Mouse (Mus musculus) myocyte (in vitro differentiated cells): ENCODE results near the gene Tcf7l1.

Experiments used
- CEBPB ChIP-seq: IDR thresholded peaks from 2 replicates; pipeline ENCODE4 v1.6.1; 2011; ENCODE audit warnings: mild to moderate bottlenecking, moderate library complexity; ENCODE audit not compliant: poor library complexity, insufficient read depth, severe bottlenecking
- E2F4 ChIP-seq: IDR thresholded peaks from one replicate; pipeline ENCODE4 v1.6.1; 2011; ENCODE audit warnings: mild to moderate bottlenecking, control low read depth, moderate library complexity; ENCODE audit not compliant: insufficient read depth
- MAX ChIP-seq: IDR thresholded peaks from one replicate; pipeline ENCODE4 v1.6.1; 2011; ENCODE audit warnings: low read depth, mild to moderate bottlenecking, control low read depth
- MYOD1 ChIP-seq, 3 experiments: IDR thresholded peaks; one replicate each; pipeline ENCODE4 v1.6.1; 2011; ENCODE audit warnings: control low read depth in 2 of 3, low read depth in 2 of 3, mild to moderate bottlenecking in 2 of 3, moderate library complexity in 1 of 3; ENCODE audit not compliant: insufficient read length in 2 of 3, control insufficient read depth in 1 of 3
- MYOG ChIP-seq, 3 experiments: IDR thresholded peaks; one replicate each; pipeline ENCODE4 v1.6.1; 2011; ENCODE audit warnings: control low read depth in 2 of 3, low read depth in 2 of 3, mild to moderate bottlenecking in 2 of 3; ENCODE audit not compliant: insufficient read length in 2 of 3, control insufficient read depth in 1 of 3, insufficient read depth in 1 of 3
- POLR2A ChIP-seq: IDR thresholded peaks from one replicate; pipeline ENCODE4 v1.6.1; 2011; ENCODE audit warnings: low read depth, mild to moderate bottlenecking, control low read depth, moderate library complexity; ENCODE audit not compliant: insufficient read length
- POLR2AphosphoS2 ChIP-seq: IDR thresholded peaks from one replicate; pipeline ENCODE4 v1.6.1; 2011; ENCODE audit warnings: low read depth, control low read depth; ENCODE audit not compliant: insufficient read length
- REST ChIP-seq: IDR thresholded peaks from one replicate; pipeline ENCODE4 v1.6.1; 2011; ENCODE audit warnings: mild to moderate bottlenecking, control low read depth, moderate library complexity; ENCODE audit not compliant: insufficient read depth, insufficient read length
- TCF3 ChIP-seq: IDR thresholded peaks from one replicate; pipeline ENCODE4 v1.6.1; 2011; ENCODE audit warnings: low read depth, control low read depth; ENCODE audit not compliant: insufficient read length

DNA sequence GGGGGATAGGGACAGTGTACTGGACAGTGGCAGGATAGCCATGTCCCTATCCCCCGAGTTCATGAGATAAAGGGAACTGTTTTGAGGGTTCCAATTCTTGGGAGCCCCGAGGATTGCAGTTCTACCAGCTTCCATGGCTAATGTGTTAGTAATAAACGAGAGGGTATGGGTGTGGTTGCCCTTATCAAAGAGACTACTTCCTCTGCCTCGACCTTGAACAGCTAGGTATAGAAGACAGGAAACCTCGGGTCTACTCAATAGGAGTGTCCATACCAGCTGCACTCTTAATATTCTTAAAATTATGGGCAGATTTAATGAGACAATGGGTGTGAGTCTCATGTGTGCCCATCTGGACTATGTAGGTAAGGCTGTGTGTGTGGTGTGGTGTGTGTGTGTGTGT is 100.0 kb downstream of the Tcf7l1 start:
- TF ChIP-seq POLR2A, result no peak
- no peak for TF ChIP-seq REST
- no peak for TF ChIP-seq E2F4
- no peak for TF ChIP-seq POLR2AphosphoS2
- no peak for TF ChIP-seq MYOD1 (IDR thresholded peaks at IDR 0.05; ENCODE audit: control insufficient read depth in 1 of 3, insufficient read length in 2 of 3, low read depth in 2 of 3)
- TF ChIP-seq CEBPB, result no peak
- TF ChIP-seq MYOG (IDR thresholded peaks at IDR 0.05; ENCODE audit: control insufficient read depth in 1 of 3, insufficient read depth in 1 of 3, insufficient read length in 2 of 3, low read depth in 2 of 3), result no peak
- no peak for TF ChIP-seq MAX
- TF ChIP-seq TCF3, result no peak
